In the genomic region with DNA sequence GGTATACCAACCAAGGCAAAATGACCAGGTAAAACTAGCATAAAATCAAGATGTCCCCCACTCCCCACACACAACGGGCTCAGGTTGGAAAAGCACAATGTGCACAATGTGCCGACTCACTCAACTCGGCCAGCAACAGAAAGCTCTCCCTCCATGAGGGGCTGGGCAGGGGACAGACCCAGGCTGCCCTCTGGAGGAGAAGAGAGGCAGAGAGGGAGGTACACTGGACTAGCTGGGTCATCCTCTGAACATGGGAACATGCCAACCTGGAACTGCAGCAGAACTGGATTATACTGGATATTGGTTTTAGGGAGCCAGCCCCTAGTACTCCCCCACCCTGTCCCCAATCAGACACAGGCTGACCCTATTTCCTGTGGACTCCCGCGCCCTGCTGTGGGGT, we compare ENCODE assay signal across 14 mouse cellular contexts. TPM values are rescaled to one million over a fixed set of nuclear protein-coding genes. Genes with fewer than 3 reads are reported as not detected.
DNase-seq lines count a peak whose midpoint lies in the region; ATAC-seq and TF ChIP-seq lines count a peak whose summit lies in the region.
"Had no signal": no experiment of that assay in that cellular context is flagged by ENCODE, and none has a peak within 500 bp of the region (broad histone marks: within the 10 kb centered on the region; RNA-seq: fewer than 3 reads in every experiment).

No protein-coding gene starts in this region.

- H3K9me3 ChIP-seq in midbrain, embryonic 16.5 days (replicated peaks; ENCODE audit: control insufficient read depth, low read length, poor library complexity, severe bottlenecking) = no peaks in the 10 kb centered on the region
- H3K9me3 ChIP-seq: limb, embryonic 15.5 days had no signal

- H3K4me3 ChIP-seq in cerebellum, adult 2 months (replicated peaks; ENCODE audit: insufficient read depth, low read depth, low read length) = no peak overlapping the region
- H3K4me3 ChIP-seq in layer of hippocampus, adult 2 months = no peak overlapping the region
- H3K4me3 ChIP-seq in midbrain, embryonic 16.5 days (ENCODE audit: low read depth, low read length) = no peak overlapping the region
- H3K4me3 ChIP-seq: limb, embryonic 15.5 days; myocyte had no signal

- DNase-seq in cerebellum, adult 2 months = no peak
- DNase-seq in cerebellum, postnatal 14 days = no peak
- no peak for DNase-seq in layer of hippocampus, adult 2 months (ENCODE audit: low spot score in 2 of 2)
- DNase-seq in layer of hippocampus, adult 18-20 months (ENCODE audit: low spot score in 2 of 2) = no peak
- DNase-seq in layer of hippocampus, adult 9-10 months (ENCODE audit: low spot score) = no peak
- DNase-seq in left cerebral cortex, postnatal 36 days (ENCODE audit: low spot score in 2 of 2) = no peak
- DNase-seq: heart, adult 18-20 months; kidney, postnatal 10 days had no signal

- peaks cover 8% of the 10 kb centered on the region for H3K36me3 ChIP-seq in midbrain, embryonic 16.5 days (ENCODE audit: control insufficient read depth, insufficient read depth, low read length)

- H3K4me2 ChIP-seq in midbrain, embryonic 16.5 days (ENCODE audit: low read length) = no peak overlapping the region
- H3K4me2 ChIP-seq: limb, embryonic 15.5 days had no signal

- TF ChIP-seq CTCF in cerebellum, adult 2 months (IDR thresholded peaks at IDR 0.05; ENCODE audit: borderline replicate concordance, insufficient read depth, low read depth, low read length) = peak; percentile 30
- peak; percentile 62 for TF ChIP-seq CTCF in layer of hippocampus, adult 2 months (conservative IDR thresholded peaks at IDR 0.05)

- peaks cover 3% of the 10 kb centered on the region for H3K4me1 ChIP-seq in cerebellum, adult 2 months (ENCODE audit: control insufficient read depth, insufficient read depth, low read length)
- no peaks in the 10 kb centered on the region for H3K4me1 ChIP-seq in midbrain, embryonic 16.5 days (ENCODE audit: control insufficient read depth, insufficient read depth, low read length)
- H3K4me1 ChIP-seq: limb, embryonic 15.5 days had no signal

- H3K27ac ChIP-seq in cerebellum, adult 2 months (ENCODE audit: insufficient read depth, low read length) = no peak overlapping the region
- peak overlapping the region; percentile 14; the same call in 1 of the 2 replicates for H3K27ac ChIP-seq in layer of hippocampus, adult 2 months
- H3K27ac ChIP-seq in midbrain, embryonic 16.5 days (ENCODE audit: low read length) = peak overlapping the region; percentile 53
- H3K27ac ChIP-seq: limb, embryonic 15.5 days had no signal

- intact Hi-C loops in left cerebral cortex, postnatal 36 days (cut with DNase I) = no loop called here

- H3K27me3 ChIP-seq in cerebellum, adult 2 months (ENCODE audit: control insufficient read depth, insufficient read depth, low read length) = no peaks in the 10 kb centered on the region
- no peaks in the 10 kb centered on the region for H3K27me3 ChIP-seq in midbrain, embryonic 16.5 days (ENCODE audit: control insufficient read depth, insufficient read depth, low read depth, low read length)
- H3K27me3 ChIP-seq: limb, embryonic 15.5 days had no signal

- 57% methylated on average over 5 of the region's 5 CpGs for WGBS in cerebellum, adult 2 months
- 48% methylated on average over 5 of the region's 5 CpGs for WGBS in midbrain, embryonic 16.5 days

- H3K9ac ChIP-seq in midbrain, embryonic 16.5 days (ENCODE audit: low read depth, low read length) = no peak overlapping the region
- H3K9ac ChIP-seq: limb, embryonic 15.5 days had no signal

- no peak for TF ChIP-seq POLR2A in cerebellum, adult 2 months (IDR thresholded peaks at IDR 0.05; ENCODE audit: borderline replicate concordance, insufficient read depth, low read length)

- ATAC-seq in granulocyte monocyte progenitor cell, adult 5-6 weeks (replicated peaks; ENCODE audit: poor library complexity, severe bottlenecking) = peak; percentile 75
- peak; percentile 63 for ATAC-seq in midbrain, embryonic 16.5 days

RNA-seq across cellular contexts. Expression of a gene that starts 14.0 kb away (rescaled TPM):
- 16.9 and 18.6 TPM in 2 replicates for polyA plus RNA-seq in cerebellum, adult 2 months (2012; rRNA removed)
- total RNA-seq in layer of hippocampus, adult 2 months (2021) = 10 to 100 TPM; 12.2 to 15.1 TPM
- total RNA-seq in layer of hippocampus, adult 18-20 months (2021) = 10 to 100 TPM; 12.0 to 14.2 TPM
- 37.4 and 54.3 TPM in 2 replicates for total RNA-seq in granulocyte monocyte progenitor cell, adult 5-6 weeks (2014; fragmentation: Nextera tagmentation)
- 16.2 and 18.6 TPM in 2 replicates for total RNA-seq in granulocyte monocyte progenitor cell, adult 5-6 weeks (2017)
- 33.7 and 37.0 TPM in 2 replicates for polyA plus RNA-seq in midbrain, embryonic 16.5 days (2015; fragmentation: Nextera tagmentation; extraction: Ambion mirVana)
- 10 to 100 TPM; 11.9 to 12.1 TPM for total RNA-seq in left cerebral cortex, postnatal 36 days (2021)

RNA-seq across cellular contexts. Expression of a gene that starts 31.2 kb away (rescaled TPM):
- polyA plus RNA-seq in cerebellum, adult 2 months (2012; rRNA removed) = not detected in 2 replicates
- total RNA-seq in layer of hippocampus, adult 2 months (2021) = not detected
- not detected for total RNA-seq in layer of hippocampus, adult 18-20 months (2021)
- total RNA-seq in granulocyte monocyte progenitor cell, adult 5-6 weeks (2014; fragmentation: Nextera tagmentation) = not detected in 2 replicates
- not detected in 2 replicates for total RNA-seq in granulocyte monocyte progenitor cell, adult 5-6 weeks (2017)
- not detected in 2 replicates for polyA plus RNA-seq in midbrain, embryonic 16.5 days (2015; fragmentation: Nextera tagmentation; extraction: Ambion mirVana)
- total RNA-seq in left cerebral cortex, postnatal 36 days (2021) = not detected
- total RNA-seq: heart, adult 18-20 months had no signal
- polyA plus RNA-seq: embryonic facial prominence, embryonic 14.5 days; limb, embryonic 15.5 days; myocyte; spleen, adult 2 months had no signal

RNA-seq across cellular contexts. Expression of a gene that starts 31.8 kb away (rescaled TPM):
- not detected in 2 replicates for polyA plus RNA-seq in cerebellum, adult 2 months (2012; rRNA removed)
- not detected for total RNA-seq in layer of hippocampus, adult 2 months (2021)
- total RNA-seq in layer of hippocampus, adult 18-20 months (2021) = not detected
- total RNA-seq in granulocyte monocyte progenitor cell, adult 5-6 weeks (2014; fragmentation: Nextera tagmentation) = not detected in 2 replicates
- not detected in 2 replicates for total RNA-seq in granulocyte monocyte progenitor cell, adult 5-6 weeks (2017)
- polyA plus RNA-seq in midbrain, embryonic 16.5 days (2015; fragmentation: Nextera tagmentation; extraction: Ambion mirVana) = not detected in 2 replicates
- not detected for total RNA-seq in left cerebral cortex, postnatal 36 days (2021)
- total RNA-seq: heart, adult 18-20 months had no signal
- polyA plus RNA-seq: embryonic facial prominence, embryonic 14.5 days; limb, embryonic 15.5 days; myocyte; spleen, adult 2 months had no signal

RNA-seq across cellular contexts. Expression of a gene that starts 42.4 kb away (rescaled TPM):
- polyA plus RNA-seq in cerebellum, adult 2 months (2012; rRNA removed) = 31.1 and 33.3 TPM in 2 replicates
- total RNA-seq in layer of hippocampus, adult 2 months (2021) = 10 to 100 TPM; 59.9 to 62.3 TPM
- total RNA-seq in layer of hippocampus, adult 18-20 months (2021) = 10 to 100 TPM; 63.3 to 73.1 TPM
- total RNA-seq in granulocyte monocyte progenitor cell, adult 5-6 weeks (2014; fragmentation: Nextera tagmentation) = 0.58 and 1.4 TPM in 2 replicates
- total RNA-seq in granulocyte monocyte progenitor cell, adult 5-6 weeks (2017) = 0.31 and 0.90 TPM in 2 replicates
- polyA plus RNA-seq in midbrain, embryonic 16.5 days (2015; fragmentation: Nextera tagmentation; extraction: Ambion mirVana) = 2.7 TPM in 2 replicates
- 10 to 100 TPM; 79.5 to 82.1 TPM for total RNA-seq in left cerebral cortex, postnatal 36 days (2021)

RNA-seq across cellular contexts. Expression of a gene that starts 43.2 kb away (rescaled TPM):
- not detected in 2 replicates for polyA plus RNA-seq in cerebellum, adult 2 months (2012; rRNA removed)
- not detected for total RNA-seq in layer of hippocampus, adult 2 months (2021)
- not detected for total RNA-seq in layer of hippocampus, adult 18-20 months (2021)
- total RNA-seq in granulocyte monocyte progenitor cell, adult 5-6 weeks (2014; fragmentation: Nextera tagmentation) = not detected in 2 replicates
- not detected in 2 replicates for total RNA-seq in granulocyte monocyte progenitor cell, adult 5-6 weeks (2017)
- polyA plus RNA-seq in midbrain, embryonic 16.5 days (2015; fragmentation: Nextera tagmentation; extraction: Ambion mirVana) = not detected in 2 replicates
- total RNA-seq in left cerebral cortex, postnatal 36 days (2021) = not detected
- total RNA-seq: heart, adult 18-20 months had no signal
- polyA plus RNA-seq: embryonic facial prominence, embryonic 14.5 days; limb, embryonic 15.5 days; myocyte; spleen, adult 2 months had no signal
